Mouse (Mus musculus) hindbrain, embryonic 12.5 days (tissue): ENCODE results near the gene Myo7a. TPM values are rescaled to one million over a fixed set of nuclear protein-coding genes. Genes with fewer than 3 reads are reported as not detected.

Experiments used
- ATAC-seq: fragments of 200-750 bp; cut with Nextera tagmentation; 2 replicates; pipeline ENCODE4 v1.8.0; 2017; ENCODE audit warnings: moderate TSS enrichment; ENCODE audit not compliant: low FRiP score
- H3K27ac ChIP-seq: fragments of 300-500 bp; sonication (generic); 2 replicates; pipeline ENCODE4 v1.5.1; 2016; ENCODE audit warnings: mild to moderate bottlenecking
- H3K27me3 ChIP-seq: fragments of 300-500 bp; sonication (generic); 2 replicates; pipeline ENCODE4 v1.6.1; 2016; ENCODE audit warnings: mild to moderate bottlenecking
- H3K36me3 ChIP-seq: fragments of 300-500 bp; sonication (generic); 2 replicates; pipeline ENCODE4 v1.6.1; 2016; ENCODE audit warnings: mild to moderate bottlenecking
- H3K4me1 ChIP-seq: fragments of 300-500 bp; sonication (generic); 2 replicates; pipeline ENCODE4 v1.6.1; 2016
- H3K4me2 ChIP-seq: fragments of 300-500 bp; sonication (generic); replicated peaks from 2 replicates; pipeline ENCODE4 v1.6.1; 2016; ENCODE audit warnings: mild to moderate bottlenecking
- H3K4me3 ChIP-seq: fragments of 300-500 bp; sonication (generic); 2 replicates; pipeline ENCODE4 v1.5.1; 2016; ENCODE audit warnings: mild to moderate bottlenecking
- H3K9ac ChIP-seq: fragments of 300-500 bp; sonication (generic); 2 replicates; pipeline ENCODE4 v1.6.1; 2016; ENCODE audit warnings: mild to moderate bottlenecking, moderate library complexity
- H3K9me3 ChIP-seq: fragments of 300-500 bp; sonication (generic); replicated peaks from 2 replicates; pipeline ENCODE4 v1.6.1; 2016; ENCODE audit warnings: mild to moderate bottlenecking
- WGBS: fragments of 180-500 bp; shearing (Covaris S2); methylation state at CpG from one replicate; pipeline ENCODE4 v1.1.7; 2016; 5-methylcytosine and 5-hydroxymethylcytosine counted together
- polyA plus RNA-seq: library from polyadenylated mRNA; unstranded; fragments of >200 nt; fragmentation: Nextera tagmentation; extraction: Ambion mirVana; gene quantifications from 2 replicates; pipeline ENCODE4 v1.2.1, GENCODE M21; 2016

Myo7a gene
- polyA plus RNA-seq, 1 experiment from 2014 or later, result 21.9 TPM

- Histone ChIP-seq H3K9ac (no peak overlapping the region; the same call in 1 of the 2 replicates), H3K4me1 (peaks cover 31% of the 10 kb centered on the region), H3K27ac (no peak overlapping the region), H3K9me3 (no peaks in the 10 kb centered on the region), H3K36me3 (0 out of 2 replicates have a peak, but pooled peaks cover 4% of the 10 kb centered on the region), H3K27me3 (peaks cover 10% of the 10 kb centered on the region; the same call in 1 of the 2 replicates), H3K4me3 (no peak overlapping the region), H3K4me2 (no peak overlapping the region)
- no peak for ATAC-seq
- 47% methylated on average over 2 of the region's 2 CpGs for WGBS
These were observed 21.3 kb upstream of the Myo7a start for GRCm38 (mm10) chr7:98140597-98140996.

DNA sequence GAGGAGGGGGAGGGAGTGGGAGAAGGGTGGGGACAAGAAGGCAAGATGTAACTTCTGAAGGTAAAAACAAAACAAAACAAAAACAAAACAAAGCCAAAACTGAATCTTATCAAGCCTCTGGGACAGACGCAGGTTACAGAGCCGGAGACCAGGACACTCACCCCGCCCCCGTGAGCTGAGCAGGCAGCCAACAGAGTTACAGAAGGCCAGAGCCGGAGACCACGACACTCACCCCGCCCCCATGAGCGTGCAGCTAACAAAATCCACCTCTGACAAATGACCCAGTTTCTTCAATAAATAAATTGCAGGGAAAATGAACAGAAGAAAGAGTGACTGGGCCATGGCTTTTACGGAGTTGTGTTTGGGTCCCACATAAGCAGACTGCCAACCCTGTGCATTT lies 19.9 kb upstream of the Myo7a start:
- H3K9me3 ChIP-seq, result no peaks in the 10 kb centered on the region
- peaks cover 31% of the 10 kb centered on the region for H3K4me1 ChIP-seq
- no peak overlapping the region for H3K9ac ChIP-seq
- no peaks in the 10 kb centered on the region for H3K36me3 ChIP-seq
- ATAC-seq, result no peak
- 0 out of 2 replicates have a peak, but pooled peaks cover 5% of the 10 kb centered on the region for H3K27me3 ChIP-seq
- H3K27ac ChIP-seq, result no peak overlapping the region
- WGBS, result 16% methylated on average over 9 of the region's 9 CpGs
- no peak overlapping the region for H3K4me3 ChIP-seq
- H3K4me2 ChIP-seq, result no peak overlapping the region

DNA sequence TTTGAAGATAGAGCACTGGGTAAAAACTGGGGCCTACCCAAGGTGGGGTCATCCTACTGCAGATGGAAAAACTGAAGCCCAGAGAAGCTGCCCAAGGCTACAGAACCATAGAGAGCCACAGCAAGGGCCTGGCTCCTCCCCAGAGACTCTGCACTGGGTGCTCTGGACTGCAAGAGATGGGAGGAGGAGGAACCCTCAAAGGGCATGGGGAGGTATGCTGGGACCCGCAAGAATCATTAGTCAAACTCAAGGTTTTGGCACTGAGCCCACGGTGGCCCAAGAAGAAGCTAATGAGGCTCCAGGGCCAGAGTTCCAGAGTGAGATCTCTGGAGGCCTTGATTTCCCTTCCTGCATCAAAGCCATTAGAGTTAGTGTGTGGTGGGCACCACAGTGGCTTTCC lies 18.7 kb upstream of the Myo7a start:
- Histone ChIP-seq H3K27ac (no peak overlapping the region), H3K36me3 (no peaks in the 10 kb centered on the region), H3K4me1 (peaks cover 28% of the 10 kb centered on the region), H3K4me3 (no peak overlapping the region), H3K9ac (no peak overlapping the region), H3K27me3 (no peaks in the 10 kb centered on the region), H3K9me3 (no peaks in the 10 kb centered on the region), H3K4me2 (no peak overlapping the region)
- no peak for ATAC-seq
- 61% methylated on average over 2 of the region's 2 CpGs for WGBS

GRCm38 (mm10) chr7:98137583-98137982 lies 18.3 kb upstream of the Myo7a start:
- Histone ChIP-seq H3K9me3 (no peaks in the 10 kb centered on the region), H3K4me2 (no peak overlapping the region), H3K27me3 (no peaks in the 10 kb centered on the region), H3K4me1 (peaks cover 24% of the 10 kb centered on the region), H3K9ac (no peak overlapping the region), H3K4me3 (no peak overlapping the region), H3K36me3 (no peaks in the 10 kb centered on the region), H3K27ac (no peak overlapping the region)
- ATAC-seq, result no peak
- WGBS, result 45% methylated on average over 3 of the region's 3 CpGs

DNA sequence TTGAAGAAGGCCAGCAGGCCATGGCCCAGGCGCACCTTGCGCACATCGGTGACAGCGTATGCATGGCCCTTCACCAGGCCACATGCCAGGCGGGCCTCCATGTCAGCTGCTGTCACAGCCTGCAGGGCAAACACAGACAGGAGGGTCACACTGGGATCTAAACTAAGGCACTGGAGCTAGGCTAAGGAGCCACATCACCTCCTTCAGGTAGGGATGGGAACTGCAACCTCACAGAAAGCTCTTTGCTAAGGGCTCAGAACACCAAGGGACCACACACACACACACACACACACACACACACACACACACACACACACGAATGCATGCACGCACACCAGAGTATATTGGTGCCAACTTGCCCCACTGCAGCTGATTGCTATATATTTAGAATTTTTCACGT lies 12.4 kb upstream of the Myo7a start:
- Histone ChIP-seq H3K36me3 (peaks cover 12% of the 10 kb centered on the region; the same call in 1 of the 2 replicates), H3K9me3 (no peaks in the 10 kb centered on the region), H3K4me1 (no peaks in the 10 kb centered on the region), H3K27me3 (no peaks in the 10 kb centered on the region), H3K27ac (no peak overlapping the region), H3K4me2 (no peak overlapping the region), H3K9ac (no peak overlapping the region), H3K4me3 (no peak overlapping the region)
- ATAC-seq, result no peak
- 90% methylated on average over 8 of the region's 8 CpGs for WGBS

DNA sequence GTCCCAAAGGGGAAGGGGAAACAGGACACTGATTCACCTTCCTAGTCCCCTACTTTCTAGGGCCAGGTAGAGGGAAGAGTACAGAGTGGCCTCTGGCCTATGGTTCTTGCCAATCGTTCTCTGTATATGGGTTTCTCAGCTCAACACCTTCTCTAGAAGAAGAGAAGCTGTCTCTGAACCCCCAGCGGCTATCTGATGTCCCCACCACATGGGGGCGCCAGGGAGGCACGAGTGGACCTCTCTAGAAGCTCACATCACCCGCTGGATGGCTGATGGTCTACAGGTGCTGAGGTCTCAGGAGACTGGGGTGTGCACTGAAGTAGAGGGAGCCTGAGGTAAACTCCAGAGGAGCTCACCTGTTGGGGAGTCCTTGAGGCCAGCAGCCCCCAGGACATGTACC lies 6.1 kb upstream of the Myo7a start:
- peaks cover 12% of the 10 kb centered on the region; the same call in 1 of the 2 replicates for H3K27me3 ChIP-seq
- no peaks in the 10 kb centered on the region for H3K9me3 ChIP-seq
- WGBS, result 37% methylated on average over 5 of the region's 5 CpGs
- peaks cover 2% of the 10 kb centered on the region; the same call in 1 of the 2 replicates for H3K4me1 ChIP-seq
- no peak for ATAC-seq
- peaks cover 12% of the 10 kb centered on the region for H3K36me3 ChIP-seq
- no peak overlapping the region for H3K27ac ChIP-seq
- H3K4me2 ChIP-seq, result no peak overlapping the region
- no peak overlapping the region for H3K9ac ChIP-seq
- no peak overlapping the region for H3K4me3 ChIP-seq

DNA sequence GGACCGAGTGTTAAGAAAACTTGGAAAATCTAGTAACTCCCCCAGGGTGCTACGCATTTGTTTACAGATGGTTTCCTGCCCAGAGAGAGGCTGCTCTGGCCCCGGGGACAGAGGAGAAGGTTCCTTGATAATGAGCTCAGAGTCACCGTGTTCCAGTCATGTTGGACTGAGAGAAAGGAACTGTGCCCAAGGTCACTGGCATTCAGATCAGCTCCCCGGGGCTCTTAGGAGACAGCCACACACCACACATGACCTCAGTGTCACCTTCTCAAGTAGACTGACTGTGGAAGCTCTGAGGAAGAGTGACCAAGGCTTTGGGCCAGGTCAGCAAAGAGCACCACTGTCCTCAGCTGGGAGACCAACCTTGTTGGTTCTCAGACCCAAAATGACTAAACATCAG lies 5.4 kb upstream of the Myo7a start:
- no peaks in the 10 kb centered on the region for H3K9me3 ChIP-seq
- H3K4me2 ChIP-seq, result no peak overlapping the region
- WGBS, result 62% methylated on average over 5 of the region's 5 CpGs
- peaks cover 12% of the 10 kb centered on the region for H3K36me3 ChIP-seq
- peaks cover 12% of the 10 kb centered on the region; the same call in 1 of the 2 replicates for H3K27me3 ChIP-seq
- no peak overlapping the region for H3K27ac ChIP-seq
- no peak overlapping the region for H3K4me3 ChIP-seq
- peaks cover 4% of the 10 kb centered on the region; the same call in 1 of the 2 replicates for H3K4me1 ChIP-seq
- no peak overlapping the region for H3K9ac ChIP-seq
- ATAC-seq, result no peak

GRCm38 (mm10) chr7:98121673-98122072 lies 2.3 kb upstream of the Myo7a start:
- H3K36me3 ChIP-seq, result no peaks in the 10 kb centered on the region; the same call in 1 of the 2 replicates
- H3K4me3 ChIP-seq, result no peak overlapping the region
- WGBS, result 80% methylated on average over 8 of the region's 8 CpGs
- H3K27ac ChIP-seq, result no peak overlapping the region
- peaks cover 8% of the 10 kb centered on the region for H3K4me1 ChIP-seq
- H3K4me2 ChIP-seq, result no peak overlapping the region
- no peaks in the 10 kb centered on the region for H3K9me3 ChIP-seq
- no peak overlapping the region for H3K9ac ChIP-seq
- no peak for ATAC-seq
- H3K27me3 ChIP-seq, result peaks cover 12% of the 10 kb centered on the region; the same call in 1 of the 2 replicates

- H3K36me3 ChIP-seq, result no peaks in the 10 kb centered on the region; the same call in 1 of the 2 replicates
- WGBS, result 90% methylated on average over 3 of the region's 3 CpGs
- H3K9ac ChIP-seq, result no peak overlapping the region; the same call in 1 of the 2 replicates
- H3K4me2 ChIP-seq, result no peak overlapping the region
- no peak overlapping the region for H3K4me3 ChIP-seq
- peaks cover 12% of the 10 kb centered on the region; the same call in 1 of the 2 replicates for H3K27me3 ChIP-seq
- ATAC-seq, result no peak
- H3K27ac ChIP-seq, result no peak overlapping the region
- no peaks in the 10 kb centered on the region for H3K9me3 ChIP-seq
- H3K4me1 ChIP-seq, result peaks cover 8% of the 10 kb centered on the region
These were observed 1.9 kb upstream of the Myo7a start for GRCm38 (mm10) chr7:98121241-98121640.

DNA sequence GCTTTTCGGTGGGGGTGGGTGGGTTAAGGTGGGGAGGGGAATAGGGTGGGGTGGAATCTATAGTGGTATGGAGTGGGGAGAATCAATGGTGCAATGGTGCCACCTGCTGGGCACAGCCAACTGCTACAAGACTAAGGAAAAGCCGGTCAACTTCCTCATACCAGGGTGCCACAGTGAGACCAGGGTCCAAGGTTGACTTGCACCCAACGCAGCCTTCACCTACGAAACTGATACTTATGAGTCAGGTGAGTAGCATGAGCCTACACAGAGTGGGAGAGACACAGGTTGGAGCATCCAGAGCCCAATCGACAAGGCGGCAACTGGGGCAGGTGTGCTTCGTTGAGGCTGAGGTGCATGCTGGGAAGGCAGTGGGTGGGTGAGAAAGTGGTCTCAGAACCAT lies 1.0 kb upstream of the Myo7a start:
- no peaks in the 10 kb centered on the region for H3K36me3 ChIP-seq
- peak; percentile 73 for ATAC-seq
- 0 out of 2 replicates have a peak overlapping the region, but pooled peaks have one; percentile 2 for H3K9ac ChIP-seq
- H3K4me2 ChIP-seq, result peak overlapping the region; percentile 49
- peaks cover 12% of the 10 kb centered on the region; the same call in 1 of the 2 replicates for H3K27me3 ChIP-seq
- peaks cover 8% of the 10 kb centered on the region for H3K4me1 ChIP-seq
- peak overlapping the region; percentile 12; the same call in 1 of the 2 replicates for H3K4me3 ChIP-seq
- H3K27ac ChIP-seq, result no peak overlapping the region
- H3K9me3 ChIP-seq, result no peaks in the 10 kb centered on the region
- 7% methylated on average over 7 of the region's 7 CpGs for WGBS

- Histone ChIP-seq H3K27ac (no peak overlapping the region), H3K9me3 (no peaks in the 10 kb centered on the region), H3K9ac (no peak overlapping the region), H3K4me3 (no peak overlapping the region), H3K27me3 (peaks cover 12% of the 10 kb centered on the region; the same call in 1 of the 2 replicates), H3K4me1 (peaks cover 8% of the 10 kb centered on the region), H3K36me3 (no peaks in the 10 kb centered on the region), H3K4me2 (peak overlapping the region; percentile 49)
- 70% methylated on average over 2 of the region's 2 CpGs for WGBS
- ATAC-seq, result peak; percentile 21
These were observed 573 bp upstream of the Myo7a start for GRCm38 (mm10) chr7:98119961-98120232.

DNA sequence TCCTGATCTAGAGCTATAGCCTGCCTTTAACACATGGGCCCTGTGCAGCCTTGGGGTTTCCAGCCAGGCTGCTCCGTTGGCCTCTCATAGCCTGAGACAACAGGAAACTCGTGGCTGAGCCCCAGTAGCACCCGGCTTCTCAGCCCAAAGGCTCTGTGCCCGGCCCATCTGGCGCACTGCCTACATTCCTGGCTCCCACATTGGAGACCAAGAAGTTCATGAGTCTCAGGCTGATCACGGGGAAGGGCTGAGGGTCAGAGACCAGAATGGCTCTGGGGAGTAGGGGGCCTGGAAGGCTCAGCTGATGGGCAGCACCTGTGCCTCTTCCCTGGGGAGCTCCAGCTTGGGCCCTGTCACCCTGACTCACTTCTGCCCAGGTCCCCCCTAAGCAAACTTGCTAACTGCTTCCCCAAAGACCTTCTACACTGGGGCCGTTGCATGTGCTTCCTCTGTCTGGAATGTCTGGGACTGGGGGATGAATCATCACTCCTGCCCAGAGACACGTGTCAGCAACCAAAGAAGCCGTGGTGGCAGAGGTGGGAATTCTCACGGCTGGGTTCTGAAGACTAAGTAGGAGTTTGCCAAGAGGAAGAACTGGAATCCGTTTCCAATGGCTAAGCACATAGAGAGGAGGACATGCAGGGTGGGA lies 2.2 kb downstream of the Myo7a start:
- no peaks in the 10 kb centered on the region for H3K9me3 ChIP-seq
- 67% methylated on average over 11 of the region's 11 CpGs for WGBS
- peaks cover 19% of the 10 kb centered on the region for H3K27me3 ChIP-seq
- no peak overlapping the region for H3K4me2 ChIP-seq
- no peak for ATAC-seq
- H3K4me3 ChIP-seq, result no peak overlapping the region
- H3K27ac ChIP-seq, result no peak overlapping the region
- H3K4me1 ChIP-seq, result peaks cover 8% of the 10 kb centered on the region
- H3K9ac ChIP-seq, result no peak overlapping the region
- no peaks in the 10 kb centered on the region for H3K36me3 ChIP-seq

DNA sequence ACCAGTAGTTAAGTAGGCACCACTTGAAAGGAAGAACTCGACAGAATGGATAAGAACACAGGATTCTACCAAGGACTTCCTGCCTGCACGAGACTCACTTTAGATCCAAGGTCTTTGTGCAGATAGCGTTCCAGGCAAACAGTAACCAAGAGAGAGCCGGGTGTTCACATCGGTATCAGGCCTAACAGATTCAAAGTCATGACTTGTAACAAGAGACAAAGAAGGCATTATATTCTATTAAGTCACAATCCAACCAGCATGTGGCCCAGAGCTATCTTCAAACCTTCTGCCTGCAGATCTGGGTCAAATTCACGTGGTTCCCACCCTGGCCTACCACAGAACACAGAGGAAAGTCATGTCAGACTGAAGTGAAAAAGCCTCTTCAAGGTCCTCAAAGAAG lies 4.7 kb downstream of the Myo7a start:
- Histone ChIP-seq H3K4me1 (peaks cover 14% of the 10 kb centered on the region), H3K36me3 (no peaks in the 10 kb centered on the region), H3K4me3 (no peak overlapping the region), H3K27me3 (peaks cover 26% of the 10 kb centered on the region), H3K4me2 (no peak overlapping the region), H3K27ac (no peak overlapping the region), H3K9me3 (no peaks in the 10 kb centered on the region), H3K9ac (no peak overlapping the region)
- no peak for ATAC-seq
- 72% methylated on average over 6 of the region's 6 CpGs for WGBS
